Mouse (Mus musculus): ENCODE measurements around the gene Cemip.

- TF ChIP-seq POLR2A (IDR thresholded peaks at IDR 0.05; ENCODE audit: borderline replicate concordance, extremely low read depth, low read depth, low read length) (no peak), CTCF (IDR thresholded peaks at IDR 0.05; ENCODE audit: insufficient read depth, low read length) (no peak)
Measured at GRCm38 (mm10) chr7:84038642-84039041, 47.7 kb downstream of the Cemip start.

Measured in lung, adult 2 months (tissue).